In the genomic region with DNA sequence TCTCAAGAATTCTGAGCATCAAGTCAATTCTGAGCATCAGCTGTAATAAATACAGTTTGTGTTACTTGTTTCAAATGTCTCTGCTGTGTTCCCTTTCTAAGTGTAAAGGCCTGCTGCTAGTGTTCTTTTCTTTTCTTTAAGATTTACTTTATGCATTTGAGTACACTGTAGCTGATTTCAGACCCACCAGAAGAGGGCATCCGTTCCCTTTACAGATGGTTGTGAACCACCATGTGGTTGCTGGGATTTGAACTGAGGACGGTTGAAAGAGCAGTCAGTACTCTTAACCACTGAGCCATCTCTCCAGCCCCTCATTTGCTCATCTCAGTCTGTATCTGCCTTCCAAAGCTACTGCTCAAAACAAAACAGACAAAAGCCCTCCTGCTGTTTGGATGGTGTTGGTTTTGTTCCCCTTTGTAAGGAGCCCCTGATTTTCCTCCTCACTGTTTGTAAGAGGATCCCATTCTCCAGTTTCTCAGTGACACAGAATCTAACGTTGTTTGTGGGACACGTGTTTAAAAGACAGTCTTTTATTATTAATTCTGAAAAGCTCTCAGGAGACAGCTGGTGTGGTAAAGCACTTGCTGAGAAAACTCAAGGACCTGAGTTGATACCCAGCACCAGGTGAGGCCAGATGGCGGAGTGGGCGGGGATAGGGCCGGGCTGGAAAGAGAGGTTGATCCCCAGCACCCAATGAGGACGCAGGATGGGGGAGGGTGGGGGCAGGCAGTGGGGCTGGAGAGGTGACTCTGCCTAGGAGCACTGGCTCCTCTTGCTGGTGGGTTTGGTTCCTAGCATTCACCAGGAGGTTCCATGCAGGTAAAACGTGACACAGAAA, we compare ENCODE assay signal across 12 mouse cellular contexts. TPM values are rescaled to one million over a fixed set of nuclear protein-coding genes. Genes with fewer than 3 reads are reported as not detected.
DNase-seq lines count a peak whose midpoint lies in the region; ATAC-seq and TF ChIP-seq lines count a peak whose summit lies in the region.
"Had no signal": no experiment of that assay in that cellular context is flagged by ENCODE, and none has a peak within 500 bp of the region (broad histone marks: within the 10 kb centered on the region; RNA-seq: fewer than 3 reads in every experiment).

No protein-coding gene starts in this region.

- no peaks in the 10 kb centered on the region for H3K27me3 ChIP-seq in forebrain, embryonic 14.5 days (replicated peaks; ENCODE audit: control insufficient read depth, insufficient read depth, low read length)
- no peaks in the 10 kb centered on the region for H3K27me3 ChIP-seq in forebrain, embryonic 12.5 days
- H3K27me3 ChIP-seq in E14TG2a.4 (ENCODE audit: insufficient read depth, low read length): no peaks in the 10 kb centered on the region
- H3K27me3 ChIP-seq in kidney, embryonic 15.5 days: no peaks in the 10 kb centered on the region
- H3K27me3 ChIP-seq: hindbrain, embryonic 13.5 days had no signal

- no peaks in the 10 kb centered on the region for H3K9me3 ChIP-seq in forebrain, embryonic 14.5 days (replicated peaks; ENCODE audit: control insufficient read depth, low read length)
- no peaks in the 10 kb centered on the region for H3K9me3 ChIP-seq in forebrain, embryonic 12.5 days
- H3K9me3 ChIP-seq in E14TG2a.4 (ENCODE audit: low read length): no peaks in the 10 kb centered on the region
- H3K9me3 ChIP-seq in kidney, embryonic 15.5 days (replicated peaks): no peaks in the 10 kb centered on the region
- H3K9me3 ChIP-seq: hindbrain, embryonic 13.5 days had no signal

- TF ChIP-seq CTCF in left cerebral cortex, adult 2 months (IDR thresholded peaks at IDR 0.05): peak; percentile 38
- TF ChIP-seq CTCF in E14TG2a.4 (conservative IDR thresholded peaks at IDR 0.05; ENCODE audit: low read length): no peak; the same call in 1 of the 2 replicates

- H3K4me1 ChIP-seq in forebrain, embryonic 14.5 days (ENCODE audit: control insufficient read depth, insufficient read depth, low read length): no peaks in the 10 kb centered on the region
- H3K4me1 ChIP-seq in forebrain, embryonic 12.5 days: no peaks in the 10 kb centered on the region
- H3K4me1 ChIP-seq in E14TG2a.4 (replicated peaks; ENCODE audit: low read depth, low read length): peaks cover 59% of the 10 kb centered on the region
- H3K4me1 ChIP-seq in kidney, embryonic 15.5 days: peaks cover 25% of the 10 kb centered on the region

- H3K9ac ChIP-seq in forebrain, embryonic 14.5 days (ENCODE audit: low read length): no peak overlapping the region
- no peak overlapping the region; the same call in 1 of the 2 replicates for H3K9ac ChIP-seq in forebrain, embryonic 12.5 days
- H3K9ac ChIP-seq in kidney, embryonic 15.5 days: no peak overlapping the region
- H3K9ac ChIP-seq: hindbrain, embryonic 13.5 days had no signal

- 35% methylated on average over 9 of the region's 9 CpGs for WGBS in forebrain, embryonic 14.5 days
- 31% methylated on average over 9 of the region's 9 CpGs for WGBS in forebrain, embryonic 12.5 days
- 55% methylated on average over 9 of the region's 9 CpGs for WGBS in kidney, embryonic 15.5 days

- DNase-seq in forebrain, embryonic 14.5 days (ENCODE audit: low spot score): peak; percentile 22
- DNase-seq in left cerebral cortex, adult 2 months (ENCODE audit: extremely low spot score in 1 of 2, low spot score in 2 of 2): no peak
- DNase-seq in left cerebral cortex, postnatal 25 days (ENCODE audit: low spot score in 2 of 2): no peak
- DNase-seq in embryo, embryonic 10.5 days (ENCODE audit: low spot score): peak; percentile 70
- no peak for DNase-seq in ovary, postnatal 14 days (ENCODE audit: low spot score)
- DNase-seq: lung, postnatal 10 days; thymus, adult 18-20 months had no signal

- H3K27ac ChIP-seq in forebrain, embryonic 14.5 days (ENCODE audit: low read depth, low read length): no peak overlapping the region
- no peak overlapping the region for H3K27ac ChIP-seq in forebrain, embryonic 12.5 days
- no peak overlapping the region for H3K27ac ChIP-seq in left cerebral cortex, adult 2 months
- no peak overlapping the region for H3K27ac ChIP-seq in kidney, embryonic 15.5 days
- H3K27ac ChIP-seq: hindbrain, embryonic 13.5 days had no signal

- intact Hi-C loops in left cerebral cortex, adult 2 months (cut with DNase I): no loop called here
- intact Hi-C loops in left cerebral cortex, postnatal 25 days (cut with DNase I): loop anchor here (10.0 kb wide), 1 partner anchor 628 kb away; no protein-coding TSS in a partner anchor

- no peak overlapping the region for H3K4me2 ChIP-seq in forebrain, embryonic 14.5 days (ENCODE audit: low read length)
- no peak overlapping the region for H3K4me2 ChIP-seq in forebrain, embryonic 12.5 days
- H3K4me2 ChIP-seq in kidney, embryonic 15.5 days: no peak overlapping the region
- H3K4me2 ChIP-seq: hindbrain, embryonic 13.5 days had no signal

- H3K4me3 ChIP-seq in forebrain, embryonic 14.5 days (ENCODE audit: low read depth, low read length): no peak overlapping the region
- H3K4me3 ChIP-seq in forebrain, embryonic 12.5 days (replicated peaks): no peak overlapping the region
- H3K4me3 ChIP-seq in left cerebral cortex, adult 2 months: no peak overlapping the region
- H3K4me3 ChIP-seq in E14TG2a.4 (replicated peaks; ENCODE audit: low read length): peak overlapping the region; percentile 45
- no peak overlapping the region for H3K4me3 ChIP-seq in kidney, embryonic 15.5 days (replicated peaks)
- H3K4me3 ChIP-seq: hindbrain, embryonic 13.5 days had no signal

- ATAC-seq in forebrain, embryonic 14.5 days: no peak
- no peak for ATAC-seq in forebrain, embryonic 12.5 days (ENCODE audit: low FRiP score)
- ATAC-seq in kidney, embryonic 15.5 days (replicated peaks; ENCODE audit: low FRiP score): no peak
- ATAC-seq: activated CD4-positive, CD25-positive, alpha-beta regulatory T cell, adult 4 months had no signal

- H3K36me3 ChIP-seq in forebrain, embryonic 14.5 days (ENCODE audit: control insufficient read depth, insufficient read depth, low read length): 0 out of 2 replicates have a peak, but pooled peaks cover 4% of the 10 kb centered on the region
- peaks cover 8% of the 10 kb centered on the region; the same call in 1 of the 2 replicates for H3K36me3 ChIP-seq in forebrain, embryonic 12.5 days (replicated peaks)
- peaks cover 54% of the 10 kb centered on the region for H3K36me3 ChIP-seq in E14TG2a.4 (ENCODE audit: insufficient read depth, low read length)
- H3K36me3 ChIP-seq in kidney, embryonic 15.5 days: peaks cover 31% of the 10 kb centered on the region

RNA-seq across cellular contexts. Expression of gene Mrps27, which starts 12.1 kb away (rescaled TPM):
- polyA plus RNA-seq in forebrain, embryonic 14.5 days (2014; fragmentation: Nextera tagmentation; extraction: Ambion mirVana): 45.6 and 48.0 TPM in 2 replicates
- 49.9 and 52.6 TPM in 2 replicates for polyA plus RNA-seq in forebrain, embryonic 12.5 days (2016; fragmentation: Nextera tagmentation; extraction: Ambion mirVana)
- total RNA-seq in left cerebral cortex, adult 2 months (2021): 10 to 100 TPM; 25.1 to 28.3 TPM
- 10 to 100 TPM; 28.1 to 29.3 TPM for total RNA-seq in left cerebral cortex, postnatal 25 days (2021)
- polyA plus RNA-seq in kidney, embryonic 15.5 days (2015; fragmentation: Nextera tagmentation; extraction: Ambion mirVana): 68.8 and 71.8 TPM in 2 replicates

RNA-seq across cellular contexts. Expression of gene Ptcd2, which starts 12.1 kb away (rescaled TPM):
- 60.9 and 64.8 TPM in 2 replicates for polyA plus RNA-seq in forebrain, embryonic 14.5 days (2014; fragmentation: Nextera tagmentation; extraction: Ambion mirVana)
- 47.6 and 48.0 TPM in 2 replicates for polyA plus RNA-seq in forebrain, embryonic 12.5 days (2016; fragmentation: Nextera tagmentation; extraction: Ambion mirVana)
- total RNA-seq in left cerebral cortex, adult 2 months (2021): 10 to 100 TPM; 33.3 to 34.5 TPM
- 10 to 100 TPM; 35.6 to 35.7 TPM for total RNA-seq in left cerebral cortex, postnatal 25 days (2021)
- 51.5 and 54.1 TPM in 2 replicates for polyA plus RNA-seq in kidney, embryonic 15.5 days (2015; fragmentation: Nextera tagmentation; extraction: Ambion mirVana)

Comparison
In these comparisons a context has a peak if more than half of its experiments do, and no peak if none do; other contexts are left out.
1. DNase-seq: peak in forebrain, embryonic 14.5 days (single experiment) and embryo, embryonic 10.5 days (single experiment); none in left cerebral cortex, adult 2 months (0 of 2), left cerebral cortex, postnatal 25 days (0 of 2) and ovary, postnatal 14 days (single experiment).